Mouse (Mus musculus) hindbrain, postnatal 0 days (tissue): Measurements from ENCODE around the gene Lysmd1. TPM values are rescaled to one million over a fixed set of nuclear protein-coding genes. Genes with fewer than 3 reads are reported as not detected.

Source experiments
- ATAC-seq: fragments of 200-750 bp; cut with Nextera tagmentation; 2 replicates; pipeline ENCODE4 v1.8.0; 2017; ENCODE audit warnings: mild to moderate bottlenecking, moderate TSS enrichment, moderate library complexity
- DNase-seq: peaks from one replicate; pipeline ENCODE4 v3.0.0-alpha.2; 2015; ENCODE audit warnings: low spot score
- H3K27ac ChIP-seq: fragments of 300-500 bp; sonication (generic); 2 replicates; pipeline ENCODE4 v1.5.1; 2014; ENCODE audit warnings: mild to moderate bottlenecking
- H3K27me3 ChIP-seq: fragments of 300-500 bp; sonication (generic); 2 replicates; pipeline ENCODE4 v1.6.1; 2014; ENCODE audit warnings: low read length, mixed read lengths; ENCODE audit not compliant: insufficient read depth
- H3K36me3 ChIP-seq: fragments of 300-500 bp; sonication (generic); 2 replicates; pipeline ENCODE4 v1.6.1; 2014; ENCODE audit warnings: low read length, mixed read lengths; ENCODE audit not compliant: insufficient read depth
- H3K4me1 ChIP-seq: fragments of 300-500 bp; sonication (generic); 2 replicates; pipeline ENCODE4 v1.6.1; 2014; ENCODE audit warnings: antibody characterized with exemption, low read length, mixed read lengths; ENCODE audit not compliant: insufficient read depth
- H3K4me2 ChIP-seq: fragments of 300-500 bp; sonication (generic); 2 replicates; pipeline ENCODE4 v1.6.1; 2014; ENCODE audit warnings: low read depth, mild to moderate bottlenecking, low read length, moderate library complexity, mixed read lengths
- H3K4me3 ChIP-seq: fragments of 300-500 bp; sonication (generic); 2 replicates; pipeline ENCODE4 v1.5.1; 2014; ENCODE audit warnings: low read length
- H3K9ac ChIP-seq: fragments of 300-500 bp; sonication (generic); replicated peaks from 2 replicates; pipeline ENCODE4 v1.6.1; 2014; ENCODE audit warnings: mild to moderate bottlenecking, low read length, moderate library complexity, mixed read lengths
- H3K9me3 ChIP-seq: fragments of 300-500 bp; sonication (generic); 2 replicates; pipeline ENCODE4 v1.6.1; 2016; ENCODE audit warnings: low read length, mixed read lengths
- CTCF ChIP-seq: IDR thresholded peaks from 2 replicates; pipeline ENCODE4 v1.5.1; 2016; ENCODE audit warnings: antibody characterized with exemption, control low read depth, low read depth
- WGBS: fragments of 180-500 bp; shearing (Covaris S2); extraction: QIAGEN DNeasy Blood & Tissue Kit; methylation state at CpG from one replicate; pipeline ENCODE4 v1.1.7; 2014; 5-methylcytosine and 5-hydroxymethylcytosine counted together
- microRNA-seq, 2 experiments: library from miRNA; unstranded; fragments of <30 nt; microRNA quantifications; one replicate each; pipeline ENCODE4; 2016
- polyA plus RNA-seq: library from polyadenylated mRNA; unstranded; fragments of >200 nt; fragmentation: Nextera tagmentation; extraction: Ambion mirVana; gene quantifications from 2 replicates; pipeline ENCODE4 v1.2.1, GENCODE M21; 2015
- total RNA-seq: library from RNA; depleted of rRNA; stranded (reverse); fragments of >200 nt; gene quantifications from 2 replicates; pipeline ENCODE4 v1.2.3, GENCODE M21; 2014; rRNA removed

Gene Lysmd1
- total and polyA plus RNA-seq, 2 experiments from 2014 or later: 33.4 to 42.4 TPM

GRCm38 (mm10) chr3:95179890-95180289, 46.0 kb downstream of the Lysmd1 start:
- Histone ChIP-seq H3K9me3 (no peaks in the 10 kb centered on the region), H3K4me3 (no peak overlapping the region), H3K27me3 (no peaks in the 10 kb centered on the region), H3K9ac (no peak overlapping the region), H3K4me1 (no peaks in the 10 kb centered on the region), H3K4me2 (no peak overlapping the region), H3K36me3 (0 out of 2 replicates have a peak, but pooled peaks cover 9% of the 10 kb centered on the region), H3K27ac (no peak overlapping the region)
- WGBS: 69% methylated on average over 3 of the region's 3 CpGs
- no peak for DNase-seq
- no peak for ATAC-seq
- TF ChIP-seq CTCF: no peak

- DNase-seq: no peak
- ATAC-seq: no peak
- TF ChIP-seq CTCF: no peak
- Histone ChIP-seq H3K4me3 (no peak overlapping the region), H3K4me1 (no peaks in the 10 kb centered on the region), H3K9ac (no peak overlapping the region), H3K9me3 (no peaks in the 10 kb centered on the region), H3K27ac (no peak overlapping the region), H3K4me2 (no peak overlapping the region), H3K36me3 (peaks cover 15% of the 10 kb centered on the region; the same call in 1 of the 2 replicates), H3K27me3 (no peaks in the 10 kb centered on the region)
- 53% methylated on average over 1 of the region's 1 CpGs for WGBS
These were observed 48.0 kb downstream of the Lysmd1 start for GRCm38 (mm10) chr3:95181841-95182240.

GRCm38 (mm10) chr3:95184796-95185577, 51.1 kb downstream of the Lysmd1 start:
- H3K4me3 ChIP-seq: no peak overlapping the region
- H3K4me2 ChIP-seq: no peak overlapping the region
- H3K9ac ChIP-seq: no peak overlapping the region
- ATAC-seq (no peak), DNase-seq (no peak)
- H3K36me3 ChIP-seq: peaks cover 40% of the 10 kb centered on the region; the same call in 1 of the 2 replicates
- TF ChIP-seq CTCF: no peak
- WGBS: 92% methylated on average over 9 of the region's 9 CpGs
- no peaks in the 10 kb centered on the region for H3K4me1 ChIP-seq
- H3K27ac ChIP-seq: no peak overlapping the region
- no peaks in the 10 kb centered on the region for H3K9me3 ChIP-seq
- no peaks in the 10 kb centered on the region for H3K27me3 ChIP-seq

- TF ChIP-seq CTCF: no peak
- no peaks in the 10 kb centered on the region for H3K9me3 ChIP-seq
- H3K4me1 ChIP-seq: no peaks in the 10 kb centered on the region
- H3K27ac ChIP-seq: no peak overlapping the region
- no peak overlapping the region for H3K4me2 ChIP-seq
- peaks cover 45% of the 10 kb centered on the region for H3K36me3 ChIP-seq
- no peaks in the 10 kb centered on the region for H3K27me3 ChIP-seq
- DNase-seq (no peak), ATAC-seq (no peak)
- H3K9ac ChIP-seq: no peak overlapping the region
- WGBS: 93% methylated on average over 2 of the region's 2 CpGs
- H3K4me3 ChIP-seq: no peak overlapping the region
These were observed 52.2 kb downstream of the Lysmd1 start for GRCm38 (mm10) chr3:95186100-95186499.

- H3K4me2 ChIP-seq: no peak overlapping the region
- no peak overlapping the region for H3K9ac ChIP-seq
- H3K27ac ChIP-seq: no peak overlapping the region
- no peak for TF ChIP-seq CTCF
- WGBS: 88% methylated on average over 6 of the region's 6 CpGs
- no peaks in the 10 kb centered on the region for H3K27me3 ChIP-seq
- H3K9me3 ChIP-seq: no peaks in the 10 kb centered on the region
- DNase-seq (no peak), ATAC-seq (no peak)
- H3K36me3 ChIP-seq: peaks cover 51% of the 10 kb centered on the region
- no peak overlapping the region for H3K4me3 ChIP-seq
- no peaks in the 10 kb centered on the region for H3K4me1 ChIP-seq
These were observed 53.0 kb downstream of the Lysmd1 start for GRCm38 (mm10) chr3:95186888-95187287.

Small RNA genes lying within 50 kb of the gene (microRNA-seq; reads per million reads assigned to microRNA genes)
- gene Mir8099-1: 0 reads per million in 2 experiments

Other genes with a start within 250 kb of the Lysmd1 start
- gene Psmb4, start 247.1 kb upstream of the Lysmd1 start, total RNA-seq: 288 and 314 TPM in 2 replicates
- 370 and 383 TPM in 2 replicates for gene Psmb4, start 247.1 kb upstream of the Lysmd1 start, polyA plus RNA-seq
- gene Selenbp1, start 201.0 kb upstream of the Lysmd1 start, total RNA-seq: 32.8 and 36.5 TPM in 2 replicates
- 19.9 and 21.3 TPM in 2 replicates for gene Selenbp1, start 201.0 kb upstream of the Lysmd1 start, polyA plus RNA-seq
- 13.9 and 18.3 TPM in 2 replicates for gene Rfx5, start 180.0 kb upstream of the Lysmd1 start, total RNA-seq
- 5.4 and 5.8 TPM in 2 replicates for gene Rfx5, start 180.0 kb upstream of the Lysmd1 start, polyA plus RNA-seq
- gene Pi4kb, start 159.4 kb upstream of the Lysmd1 start, total RNA-seq: 57.1 and 85.4 TPM in 2 replicates
- 19.2 and 22.7 TPM in 2 replicates for gene Pi4kb, start 159.4 kb upstream of the Lysmd1 start, polyA plus RNA-seq
- 34.1 and 35.4 TPM in 2 replicates for gene Zfp687, start 118.6 kb upstream of the Lysmd1 start, total RNA-seq
- gene Zfp687, start 118.6 kb upstream of the Lysmd1 start, polyA plus RNA-seq: 17.3 and 18.0 TPM in 2 replicates
- 208 and 210 TPM in 2 replicates for gene Psmd4, start 91.5 kb upstream of the Lysmd1 start, total RNA-seq
- 267 and 272 TPM in 2 replicates for gene Psmd4, start 91.5 kb upstream of the Lysmd1 start, polyA plus RNA-seq
- 15.5 and 18.5 TPM in 2 replicates for gene Pip5k1a, start 27.2 kb upstream of the Lysmd1 start, total RNA-seq
- 12.4 and 14.7 TPM in 2 replicates for gene Pip5k1a, start 27.2 kb upstream of the Lysmd1 start, polyA plus RNA-seq
- 52.7 and 53.6 TPM in 2 replicates for gene Vps72, start 23.1 kb upstream of the Lysmd1 start, total RNA-seq
- 121 and 123 TPM in 2 replicates for gene Vps72, start 23.1 kb upstream of the Lysmd1 start, polyA plus RNA-seq
- 0.43 and 0.73 TPM in 2 replicates for gene Tmod4, start 9.6 kb upstream of the Lysmd1 start, total RNA-seq
- 1.1 and 1.5 TPM in 2 replicates for gene Tmod4, start 9.6 kb upstream of the Lysmd1 start, polyA plus RNA-seq
- gene Scnm1, start 77 bp upstream of the Lysmd1 start, total RNA-seq: 44.6 and 56.7 TPM in 2 replicates
- 72.1 and 75.7 TPM in 2 replicates for gene Scnm1, start 77 bp upstream of the Lysmd1 start, polyA plus RNA-seq
- gene Tnfaip8l2, start 8.3 kb downstream of the Lysmd1 start, total RNA-seq: 1.9 and 2.3 TPM in 2 replicates
- 3.1 and 3.6 TPM in 2 replicates for gene Tnfaip8l2, start 8.3 kb downstream of the Lysmd1 start, polyA plus RNA-seq
- 127 and 172 TPM in 2 replicates for gene Sema6c, start 26.4 kb downstream of the Lysmd1 start, total RNA-seq
- 15.6 and 16.4 TPM in 2 replicates for gene Sema6c, start 26.4 kb downstream of the Lysmd1 start, polyA plus RNA-seq
- gene Gabpb2, start 83.8 kb downstream of the Lysmd1 start, total RNA-seq: 8.6 and 9.2 TPM in 2 replicates
- 2.6 and 2.9 TPM in 2 replicates for gene Gabpb2, start 83.8 kb downstream of the Lysmd1 start, polyA plus RNA-seq
- gene Cdc42se1, start 94.6 kb downstream of the Lysmd1 start, total RNA-seq: 60.4 and 62.4 TPM in 2 replicates
- 54.0 and 56.4 TPM in 2 replicates for gene Cdc42se1, start 94.6 kb downstream of the Lysmd1 start, polyA plus RNA-seq
- gene Mllt11, start 98.1 kb downstream of the Lysmd1 start, total RNA-seq: 347 and 357 TPM in 2 replicates
- gene Mllt11, start 98.1 kb downstream of the Lysmd1 start, polyA plus RNA-seq: 446 and 473 TPM in 2 replicates
- 0.14 and 1.4 TPM in 2 replicates for gene Gm128, start 107.5 kb downstream of the Lysmd1 start, total RNA-seq
- 0.49 and 0.61 TPM in 2 replicates for gene Gm128, start 107.5 kb downstream of the Lysmd1 start, polyA plus RNA-seq
- gene Bnipl, start 117.1 kb downstream of the Lysmd1 start, total RNA-seq: not detected in 2 replicates
- 0.24 TPM in 1 of 2 replicates, not detected in the other for gene Bnipl, start 117.1 kb downstream of the Lysmd1 start, polyA plus RNA-seq
- gene Mindy1, start 147.3 kb downstream of the Lysmd1 start, total RNA-seq: 31.1 and 31.8 TPM in 2 replicates
- gene Mindy1, start 147.3 kb downstream of the Lysmd1 start, polyA plus RNA-seq: 32.6 and 33.8 TPM in 2 replicates
- 72.7 and 77.4 TPM in 2 replicates for gene Prune1, start 148.0 kb downstream of the Lysmd1 start, total RNA-seq
- 56.6 and 60.4 TPM in 2 replicates for gene Prune1, start 148.0 kb downstream of the Lysmd1 start, polyA plus RNA-seq
- gene Anxa9, start 173.1 kb downstream of the Lysmd1 start, total RNA-seq: 0.31 TPM in 1 of 2 replicates, not detected in the other
- 0.28 and 0.48 TPM in 2 replicates for gene Anxa9, start 173.1 kb downstream of the Lysmd1 start, polyA plus RNA-seq
- 43.7 and 64.0 TPM in 2 replicates for gene Cers2, start 180.7 kb downstream of the Lysmd1 start, total RNA-seq
- gene Cers2, start 180.7 kb downstream of the Lysmd1 start, polyA plus RNA-seq: 87.4 and 90.5 TPM in 2 replicates
- 36.6 and 50.8 TPM in 2 replicates for gene Setdb1, start 223.1 kb downstream of the Lysmd1 start, total RNA-seq
- 26.4 and 26.5 TPM in 2 replicates for gene Setdb1, start 223.1 kb downstream of the Lysmd1 start, polyA plus RNA-seq